Mouse (Mus musculus) kidney, adult 2 months (tissue): Measurements from ENCODE around the gene Dkkl1. TPM values are rescaled to one million over a fixed set of nuclear protein-coding genes. Genes with fewer than 3 reads are reported as not detected.
A peak's percentile ranks its signal among the peaks of the same experiment; 100 is the strongest.

Experiments used
- DNase-seq: peaks from one replicate; pipeline ENCODE4 v3.0.0; 2021
- H3K27ac ChIP-seq: fragments of 200-500 bp; 2 replicates; pipeline ENCODE4 v1.5.1; 2012; ENCODE audit warnings: low read depth, low read length, control low read depth, inconsistent platforms; ENCODE audit not compliant: insufficient read depth
- H3K27me3 ChIP-seq: fragments of 200-500 bp; replicated peaks from 2 replicates; pipeline ENCODE4 v1.6.1; 2012; ENCODE audit warnings: mild to moderate bottlenecking, moderate library complexity, low read length, inconsistent platforms; ENCODE audit not compliant: control insufficient read depth, insufficient read depth
- H3K36me3 ChIP-seq: fragments of 200-500 bp; 2 replicates; pipeline ENCODE4 v1.6.1; 2012; ENCODE audit warnings: mild to moderate bottlenecking, moderate library complexity, low read length, inconsistent platforms; ENCODE audit not compliant: control insufficient read depth, insufficient read depth
- H3K4me1 ChIP-seq: fragments of 200-500 bp; 2 replicates; pipeline ENCODE4 v1.6.1; 2011; ENCODE audit warnings: low read length; ENCODE audit not compliant: control insufficient read depth, insufficient read depth
- H3K4me3 ChIP-seq: fragments of 200-500 bp; 2 replicates; pipeline ENCODE4 v1.5.1; 2011; ENCODE audit warnings: mild to moderate bottlenecking, low read depth, low read length, control low read depth; ENCODE audit not compliant: insufficient read depth
- CTCF ChIP-seq: fragments of 200-500 bp; conservative IDR thresholded peaks from 2 replicates; pipeline ENCODE4 v1.5.1; 2011; ENCODE audit warnings: low read depth, mild to moderate bottlenecking, control low read depth, low read length, moderate library complexity, mixed read lengths; ENCODE audit not compliant: insufficient read depth, insufficient read length
- POLR2A ChIP-seq: fragments of 200-500 bp; IDR thresholded peaks from one replicate; pipeline ENCODE4 v1.6.1; 2011; ENCODE audit warnings: low read depth, low read length, control low read depth
- WGBS: fragments of 180-500 bp; shearing (Covaris S2); methylation state at CpG from one replicate; pipeline ENCODE4 v1.1.7; 2018; 5-methylcytosine and 5-hydroxymethylcytosine counted together
- polyA plus RNA-seq: library from polyadenylated mRNA; depleted of rRNA; stranded (reverse); fragments of >200 nt; gene quantifications from 2 replicates; pipeline ENCODE4 v1.2.3, GENCODE M21; 2012

Gene Dkkl1
- polyA plus RNA-seq, 1 experiment = 0.39 TPM

- TF ChIP-seq CTCF = no peak
- TF ChIP-seq POLR2A = no peak
- DNase-seq = no peak
Measured at GRCm38 (mm10) chr7:45191161-45191560, 20.8 kb downstream of the Dkkl1 start.

DNA sequence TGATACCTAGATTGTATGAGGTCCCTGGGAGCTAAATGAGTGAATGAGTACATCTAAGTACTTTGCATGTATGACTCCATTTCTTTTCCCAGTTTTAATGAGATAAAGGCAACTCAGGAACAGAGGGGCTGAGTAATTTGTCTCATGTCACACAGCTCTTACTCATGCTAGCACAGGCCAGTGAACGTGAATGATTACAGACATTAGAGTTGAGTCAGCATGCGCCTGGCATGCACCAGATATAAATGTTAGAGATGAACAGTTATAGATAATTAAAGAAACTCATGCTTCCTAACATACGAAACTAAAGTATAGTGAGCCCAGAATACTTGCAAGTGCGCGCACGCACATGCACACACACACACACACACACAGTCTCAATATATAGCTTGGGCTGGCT is 21.8 kb downstream of the Dkkl1 start:
- WGBS = 92% methylated on average over 6 of the region's 6 CpGs
- Histone ChIP-seq H3K4me3 (no peak overlapping the region), H3K27me3 (no peaks in the 10 kb centered on the region), H3K4me1 (no peaks in the 10 kb centered on the region), H3K27ac (no peak overlapping the region), H3K36me3 (no peaks in the 10 kb centered on the region)
- TF ChIP-seq CTCF (no peak), POLR2A (no peak)
- no peak for DNase-seq

More at GRCm38 (mm10) chr7:45191161-45191560, 20.8 kb downstream of the Dkkl1 start:
- H3K4me3 ChIP-seq = no peak overlapping the region
- no peaks in the 10 kb centered on the region for H3K27me3 ChIP-seq
- no peaks in the 10 kb centered on the region for H3K4me1 ChIP-seq
- no peaks in the 10 kb centered on the region for H3K36me3 ChIP-seq
- no peak overlapping the region for H3K27ac ChIP-seq
- WGBS = 72% methylated on average over 2 of the region's 2 CpGs

- WGBS = 51% methylated on average over 16 of the region's 16 CpGs
- H3K4me1 ChIP-seq = no peaks in the 10 kb centered on the region
- TF ChIP-seq CTCF (no peak), POLR2A (no peak)
- no peaks in the 10 kb centered on the region for H3K27me3 ChIP-seq
- no peaks in the 10 kb centered on the region for H3K36me3 ChIP-seq
- no peak for DNase-seq
- no peak overlapping the region for H3K4me3 ChIP-seq
- no peak overlapping the region for H3K27ac ChIP-seq
Measured at GRCm38 (mm10) chr7:45189600-45189999, 22.3 kb downstream of the Dkkl1 start.

DNA sequence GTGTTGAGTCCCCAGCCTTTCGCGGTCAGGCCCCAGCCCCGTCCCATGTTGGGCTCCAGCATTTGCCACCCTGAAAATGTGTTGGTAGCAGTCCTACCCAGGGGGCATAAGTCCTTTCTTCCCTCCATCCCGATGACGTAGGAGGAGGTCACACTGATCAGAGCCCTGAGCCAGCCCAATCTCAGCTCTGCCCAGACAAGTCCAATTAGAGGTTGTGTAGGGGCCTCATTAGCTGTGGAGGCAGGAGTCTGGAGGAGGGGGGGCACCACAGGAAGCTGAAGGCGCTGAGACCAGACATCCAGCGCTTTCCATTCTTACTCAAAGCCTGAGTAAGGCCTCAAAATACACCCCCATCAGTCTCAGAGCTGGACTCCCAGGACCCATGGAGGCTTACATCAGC is 26.0 kb downstream of the Dkkl1 start:
- DNase-seq = no peak
- peaks cover 1% of the 10 kb centered on the region for H3K27me3 ChIP-seq
- H3K4me3 ChIP-seq = no peak overlapping the region
- no peak overlapping the region for H3K27ac ChIP-seq
- TF ChIP-seq POLR2A (no peak), CTCF (no peak)
- H3K36me3 ChIP-seq = no peaks in the 10 kb centered on the region
- H3K4me1 ChIP-seq = no peaks in the 10 kb centered on the region
- WGBS = 85% methylated on average over 7 of the region's 7 CpGs

- Histone ChIP-seq H3K27me3 (peaks cover 1% of the 10 kb centered on the region), H3K4me1 (no peaks in the 10 kb centered on the region), H3K4me3 (no peak overlapping the region), H3K36me3 (no peaks in the 10 kb centered on the region), H3K27ac (no peak overlapping the region)
- no peak for DNase-seq
- WGBS = 82% methylated on average over 7 of the region's 7 CpGs
- TF ChIP-seq POLR2A (no peak), CTCF (no peak)
Measured at GRCm38 (mm10) chr7:45183672-45184071, 28.3 kb downstream of the Dkkl1 start.

- peaks cover 1% of the 10 kb centered on the region for H3K27me3 ChIP-seq
- 5% methylated on average over 11 of the region's 11 CpGs for WGBS
- peak overlapping the region; percentile 12; the same call in 1 of the 2 replicates for H3K27ac ChIP-seq
- no peaks in the 10 kb centered on the region for H3K36me3 ChIP-seq
- no peaks in the 10 kb centered on the region for H3K4me1 ChIP-seq
- DNase-seq = peak; percentile 56
- peak overlapping the region; percentile 2 for H3K4me3 ChIP-seq
- TF ChIP-seq POLR2A (no peak), CTCF (no peak)
Measured at GRCm38 (mm10) chr7:45182606-45183005, 29.3 kb downstream of the Dkkl1 start.

DNA sequence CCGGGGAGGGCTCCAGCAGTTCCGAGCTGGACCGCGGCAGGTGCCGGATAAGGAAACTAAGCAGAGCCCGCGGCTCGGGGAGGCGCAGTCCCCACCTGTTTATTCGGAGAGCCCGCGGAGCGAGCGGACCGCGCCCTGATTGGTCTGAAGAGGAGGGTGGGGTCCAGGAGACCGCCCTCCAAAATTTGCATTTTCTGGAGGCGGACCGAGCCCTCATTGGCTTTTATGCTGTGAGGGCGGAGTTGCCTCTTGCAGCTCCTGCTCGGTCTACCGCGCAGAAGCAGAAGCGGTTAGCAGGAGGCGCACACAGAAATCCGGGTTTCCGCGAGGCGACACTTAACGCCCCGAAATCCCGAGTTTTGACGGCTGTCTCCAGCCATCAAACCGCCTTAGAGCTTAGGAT is 29.7 kb downstream of the Dkkl1 start:
- Histone ChIP-seq H3K4me3 (peak overlapping the region; percentile 22), H3K27me3 (peaks cover 1% of the 10 kb centered on the region), H3K27ac (peak overlapping the region; percentile 12; the same call in 1 of the 2 replicates), H3K36me3 (no peaks in the 10 kb centered on the region), H3K4me1 (no peaks in the 10 kb centered on the region)
- WGBS = 2% methylated on average over 34 of the region's 34 CpGs
- TF ChIP-seq CTCF (no peak), POLR2A (no peak)
- peak; percentile 95 for DNase-seq

DNA sequence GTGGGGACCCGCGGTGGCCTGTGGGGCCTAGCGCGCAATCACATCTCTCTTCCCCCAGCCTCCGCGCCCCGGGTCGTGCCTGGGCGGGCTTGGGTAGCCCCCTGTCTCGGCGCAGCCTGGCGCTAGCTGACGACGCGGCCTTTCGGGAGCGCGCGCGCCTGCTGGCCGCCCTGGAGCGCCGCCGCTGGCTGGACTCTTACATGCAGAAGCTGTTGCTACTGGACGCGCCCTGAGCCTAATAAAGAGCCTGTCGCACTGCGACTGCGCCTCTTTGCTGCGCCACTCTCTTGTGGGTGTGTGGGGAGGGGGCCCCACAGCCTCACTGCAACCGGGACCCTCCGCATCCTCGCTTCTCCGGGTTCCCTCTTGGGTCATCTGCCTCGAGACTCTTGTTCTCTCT is 30.4 kb downstream of the Dkkl1 start:
- WGBS = 6% methylated on average over 35 of the region's 35 CpGs
- H3K4me1 ChIP-seq = no peaks in the 10 kb centered on the region
- no peak for DNase-seq
- no peaks in the 10 kb centered on the region for H3K36me3 ChIP-seq
- H3K4me3 ChIP-seq = no peak overlapping the region
- TF ChIP-seq CTCF (no peak), POLR2A (no peak)
- peaks cover 2% of the 10 kb centered on the region for H3K27me3 ChIP-seq
- no peak overlapping the region for H3K27ac ChIP-seq
